ENCODE assay signal across 8 mouse cellular contexts in the genomic region with DNA sequence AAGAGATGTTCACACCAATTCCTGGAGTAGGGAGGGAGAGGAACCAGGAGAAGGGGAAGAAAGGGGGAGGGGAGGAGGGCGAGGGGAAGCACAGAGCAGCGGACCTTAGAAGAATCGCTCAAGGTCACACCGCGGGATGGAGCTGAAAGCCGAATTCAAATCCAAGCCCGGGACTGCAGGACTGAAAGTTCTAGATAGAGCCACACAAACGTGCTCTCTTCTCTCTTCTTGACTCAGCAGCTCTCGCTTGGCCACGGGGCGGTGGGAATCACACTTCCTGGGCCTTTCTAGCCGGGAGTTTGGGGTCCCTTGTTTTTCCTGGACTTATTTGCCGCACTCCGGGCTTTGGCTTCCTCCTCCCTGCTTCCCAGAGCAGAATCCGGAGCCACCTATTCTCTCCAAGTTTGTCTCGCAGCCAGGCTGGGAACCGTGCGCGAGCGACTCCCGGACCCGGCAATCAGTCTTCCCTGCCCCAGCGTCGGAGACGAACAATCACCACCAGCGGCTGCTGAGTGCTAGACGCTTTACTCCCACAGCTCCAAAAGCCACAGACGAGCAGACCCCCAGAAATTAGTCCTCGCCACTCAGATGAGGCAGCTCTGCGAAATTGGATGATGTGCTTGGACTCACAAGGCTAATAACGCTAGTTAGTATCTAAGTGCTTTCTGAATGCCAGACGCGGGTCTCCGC. TPM values are rescaled to one million over a fixed set of nuclear protein-coding genes. Genes with fewer than 3 reads are reported as not detected.
DNase-seq lines count a peak whose midpoint lies in the region; ATAC-seq and TF ChIP-seq lines count a peak whose summit lies in the region.

No protein-coding gene starts in this region.

- H3K27ac ChIP-seq in lung, embryonic 16.5 days (ENCODE audit: low read length): no peak overlapping the region
- H3K27ac ChIP-seq in brown adipose tissue, adult 24 weeks (replicated peaks; ENCODE audit: low read depth, low read length): no peak overlapping the region
- peak overlapping the region; percentile 85 for H3K27ac ChIP-seq in forebrain, postnatal 0 days (ENCODE audit: low read depth, low read length)
- peak overlapping the region; percentile 94 for H3K27ac ChIP-seq in kidney, postnatal 0 days
- H3K27ac ChIP-seq in midbrain, embryonic 14.5 days (replicated peaks; ENCODE audit: low read depth, low read length): peak overlapping the region; percentile 98

- H3K9ac ChIP-seq in lung, embryonic 16.5 days (ENCODE audit: low read length): peak overlapping the region; percentile 66
- H3K9ac ChIP-seq in forebrain, postnatal 0 days: peak overlapping the region; percentile 92
- peak overlapping the region; percentile 86 for H3K9ac ChIP-seq in kidney, postnatal 0 days (ENCODE audit: low read depth, low read length)
- H3K9ac ChIP-seq in midbrain, embryonic 14.5 days (replicated peaks; ENCODE audit: low read length): peak overlapping the region; percentile 92

- no peak for TF ChIP-seq CTCF in forebrain, postnatal 0 days (IDR thresholded peaks at IDR 0.05; ENCODE audit: low read depth)
- no peak for TF ChIP-seq CTCF in kidney, postnatal 0 days (IDR thresholded peaks at IDR 0.05; ENCODE audit: low read depth)

- ATAC-seq in lung, embryonic 16.5 days (ENCODE audit: low read depth): no peak
- no peak for ATAC-seq in forebrain, postnatal 0 days
- no peak for ATAC-seq in kidney, postnatal 0 days (replicated peaks; ENCODE audit: low FRiP score, low read depth)
- ATAC-seq in midbrain, embryonic 14.5 days (ENCODE audit: low FRiP score, low TSS enrichment): no peak

- H3K36me3 ChIP-seq in lung, embryonic 16.5 days (ENCODE audit: control insufficient read depth, insufficient read depth, low read length): no peaks in the 10 kb centered on the region
- H3K36me3 ChIP-seq in forebrain, postnatal 0 days (ENCODE audit: insufficient read depth): 0 out of 2 replicates have a peak, but pooled peaks cover 3% of the 10 kb centered on the region
- H3K36me3 ChIP-seq in kidney, postnatal 0 days (ENCODE audit: insufficient read depth, low read length): no peaks in the 10 kb centered on the region
- no peaks in the 10 kb centered on the region for H3K36me3 ChIP-seq in midbrain, embryonic 14.5 days (ENCODE audit: control insufficient read depth, insufficient read depth, low read length)

- H3K9me3 ChIP-seq in lung, embryonic 16.5 days (ENCODE audit: control insufficient read depth, low read length): no peaks in the 10 kb centered on the region
- H3K9me3 ChIP-seq in forebrain, postnatal 0 days (ENCODE audit: low read length): no peaks in the 10 kb centered on the region
- no peaks in the 10 kb centered on the region for H3K9me3 ChIP-seq in kidney, postnatal 0 days (replicated peaks; ENCODE audit: low read length)
- no peaks in the 10 kb centered on the region for H3K9me3 ChIP-seq in midbrain, embryonic 14.5 days (ENCODE audit: control insufficient read depth, low read length)

- peak overlapping the region; percentile 62 for H3K4me3 ChIP-seq in lung, embryonic 16.5 days (ENCODE audit: low read length)
- peak overlapping the region; percentile 46 for H3K4me3 ChIP-seq in brown adipose tissue, adult 24 weeks (ENCODE audit: insufficient read depth, low read depth, low read length)
- peak overlapping the region; percentile 64 for H3K4me3 ChIP-seq in forebrain, postnatal 0 days (ENCODE audit: low read depth, low read length)
- H3K4me3 ChIP-seq in kidney, postnatal 0 days (replicated peaks; ENCODE audit: low read depth, low read length): peak overlapping the region; percentile 69
- H3K4me3 ChIP-seq in midbrain, embryonic 14.5 days (replicated peaks; ENCODE audit: low read depth, low read length): peak overlapping the region; percentile 62

- H3K27me3 ChIP-seq in lung, embryonic 16.5 days (ENCODE audit: control insufficient read depth, insufficient read depth, low read depth, low read length): peaks cover 7% of the 10 kb centered on the region; the same call in 1 of the 2 replicates
- no peaks in the 10 kb centered on the region for H3K27me3 ChIP-seq in forebrain, postnatal 0 days (ENCODE audit: insufficient read depth, low read length)
- no peaks in the 10 kb centered on the region for H3K27me3 ChIP-seq in kidney, postnatal 0 days (ENCODE audit: insufficient read depth, low read length)
- no peaks in the 10 kb centered on the region for H3K27me3 ChIP-seq in midbrain, embryonic 14.5 days (ENCODE audit: control insufficient read depth, insufficient read depth, low read length)

- no peak for DNase-seq in lung, postnatal 14 days
- DNase-seq in forebrain, postnatal 0 days: peak; percentile 65
- DNase-seq in kidney, postnatal 0 days (ENCODE audit: low spot score): peak; percentile 36
- DNase-seq in midbrain, embryonic 14.5 days: peak; percentile 75
- no peak for DNase-seq in urinary bladder, postnatal 25 days (ENCODE audit: low spot score)
- DNase-seq in B cell, adult 2 months: no peak

- H3K4me1 ChIP-seq in lung, embryonic 16.5 days (replicated peaks; ENCODE audit: control insufficient read depth, insufficient read depth, low read length): peaks cover 24% of the 10 kb centered on the region
- no peaks in the 10 kb centered on the region; the same call in 1 of the 2 replicates for H3K4me1 ChIP-seq in brown adipose tissue, adult 24 weeks (ENCODE audit: control insufficient read depth, insufficient read depth, insufficient read length, low read length)
- H3K4me1 ChIP-seq in forebrain, postnatal 0 days (ENCODE audit: insufficient read depth): peaks cover 25% of the 10 kb centered on the region
- H3K4me1 ChIP-seq in kidney, postnatal 0 days (replicated peaks; ENCODE audit: insufficient read depth, low read length): 0 out of 2 replicates have a peak, but pooled peaks cover 21% of the 10 kb centered on the region
- H3K4me1 ChIP-seq in midbrain, embryonic 14.5 days (ENCODE audit: control insufficient read depth, insufficient read depth, low read length): peaks cover 45% of the 10 kb centered on the region

- H3K4me2 ChIP-seq in lung, embryonic 16.5 days (ENCODE audit: low read depth, low read length): peak overlapping the region; percentile 93
- H3K4me2 ChIP-seq in forebrain, postnatal 0 days (ENCODE audit: low read depth): peak overlapping the region; percentile 70
- H3K4me2 ChIP-seq in kidney, postnatal 0 days (ENCODE audit: low read length): peak overlapping the region; percentile 95
- H3K4me2 ChIP-seq in midbrain, embryonic 14.5 days (ENCODE audit: low read length): peak overlapping the region; percentile 66

- 1% methylated on average over 34 of the region's 34 CpGs for WGBS in lung, embryonic 16.5 days
- WGBS in forebrain, postnatal 0 days: 1% methylated on average over 34 of the region's 34 CpGs
- WGBS in kidney, postnatal 0 days: under 1% methylated on average over 34 of the region's 34 CpGs
- WGBS in midbrain, embryonic 14.5 days: 1% methylated on average over 34 of the region's 34 CpGs

RNA-seq across cellular contexts. Expression of gene Spsb4, which starts 1.4 kb away (rescaled TPM):
- 7.7 and 8.8 TPM in 2 replicates for polyA plus RNA-seq in lung, embryonic 16.5 days (2015; fragmentation: Nextera tagmentation; extraction: Ambion mirVana)
- polyA plus RNA-seq in brown adipose tissue, adult 24 weeks (2012; ENCODE audit: insufficient read depth, insufficient read length, missing spikeins): not detected in 2 replicates
- 22.7 and 28.3 TPM in 2 replicates for total RNA-seq in forebrain, postnatal 0 days (2014; rRNA removed)
- polyA plus RNA-seq in forebrain, postnatal 0 days (2015; fragmentation: Nextera tagmentation; extraction: Ambion mirVana): 14.8 and 16.0 TPM in 2 replicates
- 55.3 and 61.7 TPM in 2 replicates for polyA plus RNA-seq in kidney, postnatal 0 days (2015; fragmentation: Nextera tagmentation; extraction: Ambion mirVana)
- polyA plus RNA-seq in midbrain, embryonic 14.5 days (2014; fragmentation: Nextera tagmentation; extraction: Ambion mirVana): 33.9 and 38.5 TPM in 2 replicates

Comparison
In these comparisons a context has a peak if more than half of its experiments do, and no peak if none do; other contexts are left out.
1. H3K27ac ChIP-seq: peak in forebrain, postnatal 0 days (single experiment), kidney, postnatal 0 days (single experiment) and midbrain, embryonic 14.5 days (single experiment); none in lung, embryonic 16.5 days (single experiment) and brown adipose tissue, adult 24 weeks (single experiment).
2. DNase-seq: peak in forebrain, postnatal 0 days (single experiment), kidney, postnatal 0 days (single experiment) and midbrain, embryonic 14.5 days (single experiment); none in lung, postnatal 14 days (single experiment), urinary bladder, postnatal 25 days (single experiment) and B cell, adult 2 months (0 of 2).
3. Peak in every context shown above with its lines, with median percentiles within 50 percentile points of each other: H3K4me2 ChIP-seq, H3K4me3 ChIP-seq and H3K9ac ChIP-seq.